Mouse (Mus musculus): ENCODE data around the gene Hnmt.

- TF ChIP-seq POLR2A (IDR thresholded peaks at IDR 0.05; ENCODE audit: extremely low read depth, insufficient read depth, low read length) (peak; percentile 93), CTCF (IDR thresholded peaks at IDR 0.05; ENCODE audit: low read depth, low read length) (no peak)
These were observed 605 bp downstream of the Hnmt start for GRCm38 (mm10) chr2:24048480-24049097.

Data from liver, adult 2 months (tissue).